In genomic region chr16:87934685-87935084, GRCm38 (mm10) we compare ENCODE assay signal across 15 mouse cellular contexts.
"Had no signal": no experiment of that assay in that cellular context is flagged by ENCODE, and none has a peak within 500 bp of the region (broad histone marks: within the 10 kb centered on the region; RNA-seq: fewer than 3 reads in every experiment).

No protein-coding gene starts in this region.

- H3K9ac ChIP-seq: lung, embryonic 14.5 days; midbrain, embryonic 12.5 days; neural tube, embryonic 13.5 days; stomach, embryonic 15.5 days had no signal

- H3K27ac ChIP-seq: midbrain, embryonic 12.5 days; neural tube, embryonic 13.5 days; stomach, embryonic 15.5 days; stomach, postnatal 0 days had no signal

- DNase-seq: lung, adult 18-20 months; lung, embryonic 14.5 days; lung, postnatal 10 days; lung, postnatal 4 days; midbrain, embryonic 14.5 days; right cerebral cortex, postnatal 14 days; thymus, adult 2 months; thymus, postnatal 25 days; thymus, postnatal 4 days had no signal

- H3K36me3 ChIP-seq: midbrain, embryonic 12.5 days; neural tube, embryonic 13.5 days; stomach, embryonic 15.5 days had no signal

- ATAC-seq: midbrain, embryonic 16.5 days had no signal

- H3K9me3 ChIP-seq: midbrain, embryonic 12.5 days; neural tube, embryonic 13.5 days; stomach, embryonic 15.5 days had no signal

- H3K4me2 ChIP-seq: lung, embryonic 14.5 days; midbrain, embryonic 12.5 days; neural tube, embryonic 13.5 days; stomach, embryonic 15.5 days had no signal

- H3K4me1 ChIP-seq: midbrain, embryonic 12.5 days; neural tube, embryonic 13.5 days; stomach, embryonic 15.5 days had no signal

- H3K4me3 ChIP-seq: midbrain, embryonic 12.5 days; myocyte; neural tube, embryonic 13.5 days; stomach, embryonic 15.5 days had no signal

- H3K27me3 ChIP-seq: midbrain, embryonic 12.5 days; neural tube, embryonic 13.5 days; stomach, embryonic 15.5 days had no signal
